Mouse (Mus musculus) hematopoietic stem cell, adult 5-6 weeks (primary cell): Measurements from ENCODE around the gene Gm14685. TPM values are rescaled to one million over a fixed set of nuclear protein-coding genes. Genes with fewer than 3 reads are reported as not detected.
"Not testable (repeated sequence)": the region's sequence is repeated elsewhere in the genome, so short reads cannot be mapped to it uniquely, and the experiment has no call there.

ENCODE experiments used
- ATAC-seq, 2 experiments: fragments of 125-278 bp in 1 of 2; replicated peaks in 1 of 2; 2 replicates each; pipeline ENCODE4 v1.8.0; 2016 to 2017; ENCODE audit warnings: inconsistent platforms in 2 of 2, mild to moderate bottlenecking in 2 of 2, moderate number of reproducible peaks in 2 of 2, low read depth in 1 of 2, moderate TSS enrichment in 1 of 2; ENCODE audit not compliant: low FRiP score in 2 of 2, poor library complexity in 2 of 2, severe bottlenecking in 2 of 2, insufficient read depth in 1 of 2, low TSS enrichment in 1 of 2
- total RNA-seq: library from RNA; stranded (forward); fragments of 172-1452, 232-1000 nt; gene quantifications from 2 replicates; pipeline ENCODE4 v1.2.3, GENCODE M21; 2017

The Gm14685 gene
- total RNA-seq, result 0.15 TPM in 1 of 2 replicates, not detected in the other

- not testable (repeated sequence) for ATAC-seq
Observed at GRCm38 (mm10) chrX:73116747-73117146, at the start of gene Gm14685. Gm14685 (plus strand) TSS chrX:73117047.

- 0 out of 4 replicates have a peak, but pooled peaks of 1 of the 2 experiments have one; percentile 32 for ATAC-seq
Observed at GRCm38 (mm10) chrX:73082267-73083055, 34.4 kb upstream of the Gm14685 start, which contains the start of gene Xlr4a. Xlr4a (minus strand) TSS chrX:73082478.

- ATAC-seq, result not testable (repeated sequence)
Observed at GRCm38 (mm10) chrX:73096941-73097508, 19.8 kb upstream of the Gm14685 start, which contains the start of gene Xlr3a. Xlr3a (minus strand) TSS chrX:73097095.

- ATAC-seq, result peak; percentile 86 to 92
Observed at GRCm38 (mm10) chrX:73122859-73123829, 6.3 kb downstream of the Gm14685 start.

GRCm38 (mm10) chrX:73143218-73143618, 26.4 kb downstream of the Gm14685 start:
- ATAC-seq, result peak; percentile 89 to 93

- ATAC-seq, result not testable (repeated sequence)
Observed at GRCm38 (mm10) chrX:73148496-73148895, 31.6 kb downstream of the Gm14685 start, which contains the start of gene Xlr5b. Xlr5b (plus strand) TSS chrX:73148796.

GRCm38 (mm10) chrX:73149350-73149749, 32.5 kb downstream of the Gm14685 start, which contains the start of gene DXBay18:
DXBay18 (minus strand) TSS chrX:73149450.
- not testable (repeated sequence) for ATAC-seq

GRCm38 (mm10) chrX:73176889-73177288, 60.0 kb downstream of the Gm14685 start, which contains the start of gene Spin2d:
Spin2d (minus strand) TSS chrX:73176989.
- ATAC-seq, result not testable (repeated sequence)

Other genes starting within 250 kb of the Gm14685 start
- gene Cetn2, start 198.6 kb upstream of the Gm14685 start, total RNA-seq, result 98.1 and 157 TPM in 2 replicates
- gene Nsdhl, start 198.5 kb upstream of the Gm14685 start, total RNA-seq, result 16.8 and 18.1 TPM in 2 replicates
- gene Zfp185, start 129.7 kb upstream of the Gm14685 start, total RNA-seq, result 0.13 TPM in 1 of 2 replicates, not detected in the other
- gene Pnma5, start 79.9 kb upstream of the Gm14685 start, total RNA-seq, result not detected in 2 replicates
- not detected in 2 replicates for gene Pnma3, start 52.3 kb upstream of the Gm14685 start, total RNA-seq
- gene Xlr4a, start 34.6 kb upstream of the Gm14685 start, total RNA-seq, result 39.3 and 48.7 TPM in 2 replicates
- 7.7 and 7.9 TPM in 2 replicates for gene Xlr3a, start 20.0 kb upstream of the Gm14685 start, total RNA-seq
- gene Xlr5b, start 31.7 kb downstream of the Gm14685 start, total RNA-seq, result not detected in 2 replicates
- not detected in 2 replicates for gene DXBay18, start 32.4 kb downstream of the Gm14685 start, total RNA-seq
- 0.89 TPM in 1 of 2 replicates, not detected in the other for gene Spin2d, start 59.9 kb downstream of the Gm14685 start, total RNA-seq
- 17.2 and 18.8 TPM in 2 replicates for gene Xlr3b, start 75.2 kb downstream of the Gm14685 start, total RNA-seq
- gene Xlr4b, start 97.3 kb downstream of the Gm14685 start, total RNA-seq, result 18.1 and 32.3 TPM in 2 replicates
- 3.1 and 5.8 TPM in 2 replicates for gene F8a, start 111.2 kb downstream of the Gm14685 start, total RNA-seq
- gene Xlr4c, start 126.1 kb downstream of the Gm14685 start, total RNA-seq, result 7.6 and 17.8 TPM in 2 replicates
- not detected in 2 replicates for gene Xlr3c, start 148.3 kb downstream of the Gm14685 start, total RNA-seq
- gene Xlr5a, start 175.9 kb downstream of the Gm14685 start, total RNA-seq, result not detected in 2 replicates
- not detected in 2 replicates for gene Xlr5c, start 175.9 kb downstream of the Gm14685 start, total RNA-seq
- gene Gm45015, start 219.8 kb downstream of the Gm14685 start, total RNA-seq, result 0.50 and 0.69 TPM in 2 replicates
- gene Zfp275, start 225.6 kb downstream of the Gm14685 start, total RNA-seq, result 13.1 and 17.6 TPM in 2 replicates